Mouse (Mus musculus) testis, adult 2 months (tissue): ENCODE measurements around the gene Cntnap2.

Source experiments
- CTCF ChIP-seq: fragments of 200-500 bp; IDR thresholded peaks from 2 replicates; pipeline ENCODE4 v1.5.1; 2012; ENCODE audit warnings: low read depth, mild to moderate bottlenecking, inconsistent platforms, low read length, moderate library complexity; ENCODE audit not compliant: control insufficient read depth, insufficient read depth, insufficient replicate concordance
- POLR2A ChIP-seq: fragments of 200-500 bp; IDR thresholded peaks from 2 replicates; pipeline ENCODE4 v1.6.1; 2012; ENCODE audit warnings: low read depth, mild to moderate bottlenecking, inconsistent platforms, low read length, moderate library complexity; ENCODE audit not compliant: control insufficient read depth

DNA sequence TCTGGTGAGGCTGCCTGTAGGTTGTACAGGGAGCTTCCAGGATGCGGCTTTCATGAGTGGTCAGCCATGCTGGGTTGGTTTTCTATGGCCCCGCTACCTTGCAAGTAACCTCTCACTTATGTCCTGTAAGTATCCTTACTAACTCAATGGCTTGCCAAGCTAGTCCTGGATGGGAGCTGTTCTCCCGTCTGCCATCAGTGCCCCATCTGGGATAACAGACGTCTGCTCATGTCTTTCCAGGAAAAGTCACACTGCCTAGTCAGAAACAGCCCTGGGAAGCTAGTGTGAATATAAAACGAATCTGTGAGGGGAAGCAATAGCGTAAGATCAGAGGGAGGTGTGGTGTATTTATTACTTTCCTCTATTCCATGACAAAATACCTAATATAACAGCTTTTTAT is 2172.4 kb downstream of the Cntnap2 start:
- no peak for TF ChIP-seq POLR2A
- TF ChIP-seq CTCF, result no peak
